Comparison of ENCODE assay signal across 8 mouse cellular contexts in genomic region chr7:70364798-70365197, GRCm38 (mm10). TPM values are rescaled to one million over a fixed set of nuclear protein-coding genes. Genes with fewer than 3 reads are reported as not detected.
DNase-seq lines count a peak whose midpoint lies in the region; ATAC-seq lines count a peak whose summit lies in the region.

No protein-coding gene starts in this region.

- peak overlapping the region; percentile 90 for H3K27ac ChIP-seq in forebrain, embryonic 15.5 days (replicated peaks)

- ATAC-seq in forebrain, embryonic 15.5 days (replicated peaks), result 0 out of 2 replicates have a peak, but pooled peaks have one; percentile 6

- peak overlapping the region; percentile 42 for H3K4me3 ChIP-seq in forebrain, embryonic 15.5 days

- H3K4me1 ChIP-seq in forebrain, embryonic 15.5 days, result peaks cover 23% of the 10 kb centered on the region

- no peaks in the 10 kb centered on the region for H3K36me3 ChIP-seq in forebrain, embryonic 15.5 days

- DNase-seq in right cerebral cortex, postnatal 10 days (ENCODE audit: low spot score in 2 of 2), result peak; percentile 20 to 23
- DNase-seq in right cerebral cortex, postnatal 25 days, result no peak
- peak; percentile 63 to 83 for DNase-seq in kidney, adult 8-10 months
- DNase-seq in lung, postnatal 36 days, result peak; percentile 75
- no peak for DNase-seq in natural killer cell, adult 2 months (ENCODE audit: low spot score in 2 of 2)
- DNase-seq in left cerebral cortex, adult 11 months (ENCODE audit: low spot score), result no peak
- DNase-seq in right cerebral cortex, postnatal 36 days (ENCODE audit: low spot score in 2 of 2), result no peak

- peak overlapping the region; percentile 41 for H3K4me2 ChIP-seq in forebrain, embryonic 15.5 days (replicated peaks)

- peaks cover 57% of the 10 kb centered on the region for H3K27me3 ChIP-seq in forebrain, embryonic 15.5 days

- under 1% methylated on average over 3 of the region's 3 CpGs for WGBS in forebrain, embryonic 15.5 days

- no peaks in the 10 kb centered on the region for H3K9me3 ChIP-seq in forebrain, embryonic 15.5 days

- H3K9ac ChIP-seq in forebrain, embryonic 15.5 days (replicated peaks), result peak overlapping the region; percentile 57; the same call in 1 of the 2 replicates

RNA-seq across cellular contexts. Expression of gene Nr2f2, which starts 1.7 kb away (rescaled TPM):
- polyA plus RNA-seq in forebrain, embryonic 15.5 days (2015; fragmentation: Nextera tagmentation; extraction: Ambion mirVana), result 76.2 and 95.0 TPM in 2 replicates

Comparison
In these comparisons a context has a peak if more than half of its experiments do, and no peak if none do; other contexts are left out.
1. DNase-seq: peak in right cerebral cortex, postnatal 10 days (2 of 2), kidney, adult 8-10 months (2 of 2) and lung, postnatal 36 days (single experiment); none in right cerebral cortex, postnatal 25 days (single experiment), natural killer cell, adult 2 months (0 of 2), left cerebral cortex, adult 11 months (single experiment) and right cerebral cortex, postnatal 36 days (0 of 2).